Mouse (Mus musculus) CH12.LX (cell line): ENCODE results near the gene Pxn.

Experiments
- ELF1 ChIP-seq: IDR thresholded peaks from 2 replicates; pipeline ENCODE4 v1.6.1; 2014; ENCODE audit warnings: low read depth, mild to moderate bottlenecking, inconsistent platforms, low read length, improper control_type of control experiment
- MAX ChIP-seq: IDR thresholded peaks from 2 replicates; pipeline ENCODE4 v1.6.1; 2011; ENCODE audit warnings: low read length, improper control_type of control experiment
- POLR2A ChIP-seq: IDR thresholded peaks from 2 replicates; pipeline ENCODE4 v1.6.1; 2011; ENCODE audit warnings: low read depth, mild to moderate bottlenecking, improper control_type of control experiment, low read length
- SMC3 ChIP-seq: IDR thresholded peaks from 2 replicates; pipeline ENCODE4 v1.6.1; 2011; ENCODE audit warnings: low read depth, low read length, improper control_type of control experiment

GRCm38 (mm10) chr5:115586166-115586565, 79.7 kb downstream of the Pxn start:
- TF ChIP-seq POLR2A (no peak), SMC3 (no peak), ELF1 (no peak), MAX (no peak)
